Mouse (Mus musculus): ENCODE data around the gene Gm17455. TPM values are rescaled to one million over a fixed set of nuclear protein-coding genes. Genes with fewer than 3 reads are reported as not detected.

Gene Gm17455
- polyA plus RNA-seq (2014; fragmentation: Nextera tagmentation; extraction: Ambion mirVana), result 2.9 and 6.2 TPM in 2 replicates

DNA sequence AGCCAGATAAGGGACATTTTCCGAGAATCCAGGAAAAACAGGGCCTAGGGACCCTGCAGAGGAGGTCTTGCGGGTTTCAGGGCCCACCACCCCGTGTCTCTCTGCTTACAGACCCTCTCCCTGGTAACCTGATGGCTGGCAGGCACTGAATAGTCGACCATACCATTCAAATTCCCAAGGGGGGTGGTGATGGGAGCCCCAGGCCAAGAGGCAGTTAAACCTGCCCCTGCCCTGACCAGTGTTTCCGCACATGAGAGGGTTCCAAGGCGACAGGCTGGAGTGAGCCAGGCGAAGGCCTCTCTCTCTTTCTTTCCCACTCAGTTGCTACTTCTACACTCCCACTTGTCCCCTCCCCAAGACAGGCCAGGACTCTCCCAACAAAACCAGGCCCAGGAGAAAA, at the start of gene Gm17455:
Gene Gm17455 (plus strand): TSS at position 278 of the 400 bp plus-strand sequence.
- H3K4me3 ChIP-seq (ENCODE audit: low read depth, low read length), result no peak within 1 kb of the TSS

DNA sequence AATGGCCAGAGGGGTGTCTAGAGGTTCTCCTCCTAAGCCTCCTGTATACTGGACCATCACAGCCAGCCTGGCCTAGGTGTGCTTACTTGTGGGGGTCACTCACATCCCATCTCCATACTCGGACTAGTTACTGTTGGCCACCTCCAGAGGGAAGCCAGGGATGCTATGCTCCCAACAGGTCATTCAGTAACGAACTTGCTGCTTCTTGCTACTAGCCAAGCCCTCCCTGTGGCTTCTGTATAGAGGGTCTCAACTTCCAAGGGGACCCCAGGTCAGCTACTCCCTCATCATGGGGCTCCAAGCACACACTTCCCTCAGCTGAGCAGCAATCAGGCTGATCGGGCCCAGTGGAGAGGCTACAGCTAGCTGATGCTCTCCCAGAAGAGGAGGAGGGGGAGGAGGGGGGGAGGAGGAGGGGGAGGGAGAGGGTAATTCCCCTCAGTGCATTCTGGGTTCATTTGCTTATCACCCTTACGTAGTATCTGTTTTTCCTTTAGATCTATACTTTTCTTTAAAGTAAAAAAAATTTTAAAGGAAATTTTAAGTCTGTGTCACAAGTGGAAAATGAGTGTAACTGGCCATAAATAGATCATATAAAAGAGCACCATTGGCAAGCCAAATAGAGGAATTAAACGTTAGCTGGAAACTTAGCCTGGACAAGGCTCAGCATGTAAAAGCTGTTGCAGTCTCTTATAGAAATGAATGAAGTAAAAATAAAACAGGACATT, 49.3 kb upstream of the Gm17455 start:
- Histone ChIP-seq H3K4me2 (ENCODE audit: low read depth) (no peak overlapping the region), H3K36me3 (ENCODE audit: control insufficient read depth, insufficient read depth, low read length) (no peaks in the 10 kb centered on the region), H3K4me3 (ENCODE audit: low read depth, low read length) (no peak overlapping the region), H3K27me3 (ENCODE audit: control insufficient read depth, insufficient read depth, low read length) (no peaks in the 10 kb centered on the region), H3K9me3 (ENCODE audit: control insufficient read depth, low read length) (no peaks in the 10 kb centered on the region), H3K9ac (ENCODE audit: low read length) (no peak overlapping the region), H3K4me1 (ENCODE audit: control insufficient read depth, insufficient read depth, low read length) (peaks cover 24% of the 10 kb centered on the region), H3K27ac (ENCODE audit: low read depth, low read length) (no peak overlapping the region)
- 53% methylated on average over 5 of the region's 5 CpGs for WGBS
- DNase-seq (ENCODE audit: low spot score) (no peak), ATAC-seq (ENCODE audit: insufficient read depth, low FRiP score, low TSS enrichment) (no peak)

More for the DNA sequence above, at the start of gene Gm17455:
- Histone ChIP-seq H3K4me2 (ENCODE audit: low read depth) (no peak within 1 kb of the TSS), H3K27me3 (ENCODE audit: control insufficient read depth, insufficient read depth, low read length) (no peaks in the 10 kb centered on the region), H3K9ac (ENCODE audit: low read length) (no peak within 1 kb of the TSS; the same call in 1 of the 2 replicates), H3K27ac (ENCODE audit: low read depth, low read length) (no peak within 1 kb of the TSS), H3K9me3 (ENCODE audit: control insufficient read depth, low read length) (no peaks in the 10 kb centered on the region), H3K4me1 (ENCODE audit: control insufficient read depth, insufficient read depth, low read length) (no peaks in the 10 kb centered on the region), H3K36me3 (ENCODE audit: control insufficient read depth, insufficient read depth, low read length) (no peaks in the 10 kb centered on the region)
- 54% methylated on average over 7 of the region's 7 CpGs for WGBS
- no peak for ATAC-seq (ENCODE audit: insufficient read depth, low FRiP score, low TSS enrichment)
- DNase-seq (ENCODE audit: low spot score), result no peak

DNA sequence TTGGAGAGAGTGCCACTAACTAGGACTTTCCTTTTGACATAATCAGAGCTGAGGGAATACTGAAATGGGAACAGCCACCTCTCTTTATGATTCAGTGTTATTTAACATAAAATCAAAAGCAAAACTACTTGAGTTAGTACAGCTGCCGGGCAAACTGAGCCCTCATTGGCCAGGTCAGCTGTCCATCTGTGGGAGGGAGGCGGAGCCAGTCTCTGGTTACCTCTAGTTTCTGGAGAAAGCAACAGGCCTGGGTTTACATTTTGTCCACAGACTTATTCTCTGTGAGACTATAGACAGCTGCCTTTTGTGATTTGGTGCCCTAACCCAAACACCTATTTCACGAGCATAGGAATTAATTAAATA, 48.7 kb upstream of the Gm17455 start:
- Histone ChIP-seq H3K4me2 (ENCODE audit: low read depth) (no peak overlapping the region), H3K27me3 (ENCODE audit: control insufficient read depth, insufficient read depth, low read length) (no peaks in the 10 kb centered on the region), H3K9ac (ENCODE audit: low read length) (no peak overlapping the region), H3K9me3 (ENCODE audit: control insufficient read depth, low read length) (no peaks in the 10 kb centered on the region), H3K4me1 (ENCODE audit: control insufficient read depth, insufficient read depth, low read length) (peaks cover 24% of the 10 kb centered on the region), H3K36me3 (ENCODE audit: control insufficient read depth, insufficient read depth, low read length) (no peaks in the 10 kb centered on the region), H3K27ac (ENCODE audit: low read depth, low read length) (no peak overlapping the region), H3K4me3 (ENCODE audit: low read depth, low read length) (no peak overlapping the region)
- ATAC-seq (ENCODE audit: insufficient read depth, low FRiP score, low TSS enrichment), result no peak
- peak; percentile 80 for DNase-seq (ENCODE audit: low spot score)
- 47% methylated on average over 3 of the region's 3 CpGs for WGBS

DNA sequence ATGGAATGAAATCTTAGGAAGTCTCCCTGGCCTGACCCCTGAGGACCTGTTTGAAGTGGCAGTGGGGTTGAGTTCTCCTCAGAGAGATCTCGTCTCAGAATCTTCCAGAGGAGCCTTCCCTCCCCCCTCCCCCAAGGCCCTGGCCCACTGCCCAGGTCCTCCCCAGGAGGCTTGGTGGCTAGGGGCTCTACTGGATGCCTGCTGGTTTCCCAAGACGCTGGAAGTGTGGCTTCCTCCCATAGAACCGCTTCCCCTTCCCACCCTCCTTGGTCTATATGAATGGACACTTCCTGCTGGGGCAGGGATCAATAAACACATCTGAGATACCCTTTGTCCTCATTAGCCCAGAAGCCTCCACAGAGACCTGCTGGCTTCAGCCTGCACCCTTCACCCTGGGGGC, 48.3 kb upstream of the Gm17455 start:
- no peak for ATAC-seq (ENCODE audit: insufficient read depth, low FRiP score, low TSS enrichment)
- no peaks in the 10 kb centered on the region for H3K27me3 ChIP-seq (ENCODE audit: control insufficient read depth, insufficient read depth, low read length)
- peaks cover 23% of the 10 kb centered on the region for H3K4me1 ChIP-seq (ENCODE audit: control insufficient read depth, insufficient read depth, low read length)
- peak overlapping the region; percentile 65; the same call in 1 of the 2 replicates for H3K27ac ChIP-seq (ENCODE audit: low read depth, low read length)
- no peak for DNase-seq (ENCODE audit: low spot score)
- no peaks in the 10 kb centered on the region for H3K36me3 ChIP-seq (ENCODE audit: control insufficient read depth, insufficient read depth, low read length)
- no peak overlapping the region for H3K9ac ChIP-seq (ENCODE audit: low read length)
- no peak overlapping the region for H3K4me2 ChIP-seq (ENCODE audit: low read depth)
- no peaks in the 10 kb centered on the region for H3K9me3 ChIP-seq (ENCODE audit: control insufficient read depth, low read length)
- 23% methylated on average over 3 of the region's 3 CpGs for WGBS
- no peak overlapping the region for H3K4me3 ChIP-seq (ENCODE audit: low read depth, low read length)

DNA sequence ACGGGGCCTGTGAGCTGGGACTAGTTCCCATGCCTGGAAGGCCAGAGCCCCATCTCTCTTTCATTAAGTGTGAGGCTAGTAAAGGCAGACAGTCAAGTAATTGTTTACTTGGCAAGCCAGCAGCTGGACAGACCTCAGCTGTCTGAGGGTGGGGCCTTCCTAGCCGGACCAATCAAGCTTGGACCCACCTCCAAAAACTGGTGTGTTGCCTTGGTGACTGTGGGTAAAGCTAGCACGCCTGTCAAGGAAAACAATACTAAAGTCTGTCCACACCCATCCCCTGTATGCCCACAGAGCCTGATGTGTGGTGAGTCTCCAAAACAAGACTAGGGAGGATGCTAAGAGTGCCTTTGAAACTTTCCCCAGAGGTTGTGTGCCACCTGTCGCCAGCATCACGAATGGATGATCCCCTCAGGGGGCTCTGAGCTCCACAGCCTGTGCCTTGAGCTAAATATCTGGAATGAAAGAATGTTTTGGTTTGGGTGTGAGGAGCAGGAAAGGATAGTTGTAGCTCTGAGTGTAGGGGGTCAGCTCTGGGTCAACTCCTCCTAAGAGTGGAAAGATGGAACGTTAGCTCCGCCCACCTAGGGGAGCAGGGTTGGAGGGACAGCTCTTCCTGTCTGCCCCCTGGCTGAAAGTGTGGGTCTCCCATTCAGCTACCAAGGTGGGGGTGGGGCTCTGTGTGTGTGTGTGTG, 47.6 kb upstream of the Gm17455 start:
- no peaks in the 10 kb centered on the region for H3K9me3 ChIP-seq (ENCODE audit: control insufficient read depth, low read length)
- ATAC-seq (ENCODE audit: insufficient read depth, low FRiP score, low TSS enrichment) (peak; percentile 50; the same call in 1 of the 2 replicates), DNase-seq (ENCODE audit: low spot score) (peak; percentile 56)
- peaks cover 17% of the 10 kb centered on the region for H3K4me1 ChIP-seq (ENCODE audit: control insufficient read depth, insufficient read depth, low read length)
- H3K9ac ChIP-seq (ENCODE audit: low read length), result no peak overlapping the region
- H3K36me3 ChIP-seq (ENCODE audit: control insufficient read depth, insufficient read depth, low read length), result no peaks in the 10 kb centered on the region
- H3K27me3 ChIP-seq (ENCODE audit: control insufficient read depth, insufficient read depth, low read length), result no peaks in the 10 kb centered on the region
- no peak overlapping the region for H3K4me3 ChIP-seq (ENCODE audit: low read depth, low read length)
- H3K27ac ChIP-seq (ENCODE audit: low read depth, low read length), result peak overlapping the region; percentile 65; the same call in 1 of the 2 replicates
- H3K4me2 ChIP-seq (ENCODE audit: low read depth), result no peak overlapping the region
- WGBS, result 16% methylated on average over 7 of the region's 7 CpGs

DNA sequence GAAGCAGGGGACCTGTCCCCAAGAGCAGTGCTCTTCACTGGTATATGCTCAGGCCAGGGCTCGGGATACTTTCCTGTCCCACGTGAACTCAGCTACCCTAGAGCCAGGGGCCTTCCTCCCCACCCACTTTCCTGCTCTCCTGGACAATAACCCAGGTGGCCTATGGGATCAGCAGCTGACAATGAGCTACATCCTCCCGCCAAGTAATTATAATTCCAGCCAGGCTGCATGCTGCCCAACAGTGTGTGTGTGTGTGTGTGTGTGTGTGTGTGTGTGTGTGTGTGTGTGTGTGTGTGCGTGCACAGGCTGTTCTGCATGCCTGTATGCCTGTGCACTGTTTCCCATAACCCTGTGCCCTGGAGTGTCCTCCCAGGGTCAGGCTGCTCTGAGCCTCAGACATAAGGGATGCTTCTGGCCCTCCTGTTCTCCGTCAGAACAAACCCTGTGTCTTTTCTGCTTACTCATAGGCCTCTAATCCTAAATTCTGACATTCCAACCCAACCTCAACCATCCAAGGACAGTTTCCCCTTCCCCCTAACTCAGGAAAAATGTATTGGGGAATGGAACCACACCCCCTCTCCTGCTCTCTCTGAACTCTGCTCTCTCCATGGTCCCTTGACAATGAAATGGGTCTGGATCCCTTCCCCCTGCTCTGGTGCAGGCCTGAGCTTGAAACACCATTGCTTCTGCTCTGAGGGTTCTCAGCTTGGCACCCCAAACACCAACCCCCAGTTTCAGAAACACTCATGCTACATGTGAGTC, 46.1 kb upstream of the Gm17455 start:
- Histone ChIP-seq H3K4me2 (ENCODE audit: low read depth) (no peak overlapping the region), H3K9me3 (ENCODE audit: control insufficient read depth, low read length) (no peaks in the 10 kb centered on the region), H3K27ac (ENCODE audit: low read depth, low read length) (no peak overlapping the region), H3K27me3 (ENCODE audit: control insufficient read depth, insufficient read depth, low read length) (no peaks in the 10 kb centered on the region), H3K9ac (ENCODE audit: low read length) (no peak overlapping the region), H3K4me3 (ENCODE audit: low read depth, low read length) (no peak overlapping the region), H3K4me1 (ENCODE audit: control insufficient read depth, insufficient read depth, low read length) (peaks cover 5% of the 10 kb centered on the region; the same call in 1 of the 2 replicates), H3K36me3 (ENCODE audit: control insufficient read depth, insufficient read depth, low read length) (no peaks in the 10 kb centered on the region)
- ATAC-seq (ENCODE audit: insufficient read depth, low FRiP score, low TSS enrichment) (no peak), DNase-seq (ENCODE audit: low spot score) (no peak)
- WGBS, result 77% methylated on average over 5 of the region's 5 CpGs

DNA sequence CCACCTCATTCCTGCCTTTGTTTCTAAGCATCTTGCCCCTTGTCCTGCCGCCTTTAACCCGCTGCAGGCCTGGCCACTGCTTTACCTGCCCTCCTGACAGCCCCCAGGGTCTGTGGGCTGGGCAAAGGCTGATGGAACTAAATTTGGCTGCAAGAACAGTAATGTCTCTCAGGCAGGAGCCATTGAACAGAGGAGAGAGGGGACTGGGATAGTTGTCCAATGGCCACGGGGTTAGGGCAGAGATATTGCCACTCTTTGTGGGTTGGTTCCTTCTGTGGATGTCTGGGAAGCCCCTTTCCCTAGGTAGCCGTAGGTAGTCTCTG, 45.6 kb upstream of the Gm17455 start:
- H3K36me3 ChIP-seq (ENCODE audit: control insufficient read depth, insufficient read depth, low read length), result no peaks in the 10 kb centered on the region
- 91% methylated on average over 4 of the region's 4 CpGs for WGBS
- no peak overlapping the region for H3K4me2 ChIP-seq (ENCODE audit: low read depth)
- no peaks in the 10 kb centered on the region for H3K9me3 ChIP-seq (ENCODE audit: control insufficient read depth, low read length)
- DNase-seq (ENCODE audit: low spot score), result no peak
- no peak overlapping the region for H3K4me3 ChIP-seq (ENCODE audit: low read depth, low read length)
- H3K27ac ChIP-seq (ENCODE audit: low read depth, low read length), result no peak overlapping the region
- no peak overlapping the region for H3K9ac ChIP-seq (ENCODE audit: low read length)
- ATAC-seq (ENCODE audit: insufficient read depth, low FRiP score, low TSS enrichment), result no peak
- H3K27me3 ChIP-seq (ENCODE audit: control insufficient read depth, insufficient read depth, low read length), result no peaks in the 10 kb centered on the region
- peaks cover 5% of the 10 kb centered on the region; the same call in 1 of the 2 replicates for H3K4me1 ChIP-seq (ENCODE audit: control insufficient read depth, insufficient read depth, low read length)

DNA sequence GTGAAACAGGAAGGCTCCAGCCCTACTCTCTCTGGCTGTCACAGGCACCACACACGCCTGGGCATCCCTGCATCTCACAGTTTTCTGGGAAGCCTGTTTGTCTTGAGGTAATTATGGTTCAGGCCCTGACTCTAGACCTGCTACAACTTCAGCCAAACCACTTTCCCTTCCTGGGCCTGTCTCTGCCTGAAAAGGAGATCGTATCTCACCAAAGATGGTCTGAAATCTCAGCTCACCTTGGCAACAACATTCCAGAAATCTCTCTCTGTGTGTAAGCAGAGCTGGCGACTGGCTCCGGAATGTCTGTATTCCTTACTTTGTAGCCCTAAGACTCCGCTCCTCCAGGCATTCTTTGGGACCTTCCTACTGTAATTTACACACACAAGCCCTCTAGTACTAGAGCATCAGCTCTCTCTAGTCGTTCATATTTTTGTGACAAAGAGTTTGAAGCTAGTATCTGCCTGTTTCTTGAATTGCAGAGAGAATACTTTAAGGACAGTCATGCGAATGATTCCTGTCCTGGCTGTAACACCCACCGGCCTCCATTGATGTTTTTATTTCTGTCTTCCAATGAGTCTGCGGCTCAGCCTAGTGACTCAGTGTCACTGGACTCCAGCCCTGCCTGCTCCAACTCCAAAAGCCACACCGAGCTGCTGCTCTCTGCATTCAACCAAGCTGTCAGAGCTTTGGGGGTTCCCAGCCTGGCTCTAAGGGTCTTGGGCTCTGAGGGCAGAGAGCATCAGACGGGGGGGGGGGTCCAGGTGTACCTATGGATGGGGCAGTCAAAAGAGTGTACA, 44.4 kb upstream of the Gm17455 start:
- no peak overlapping the region for H3K4me2 ChIP-seq (ENCODE audit: low read depth)
- DNase-seq (ENCODE audit: low spot score) (no peak), ATAC-seq (ENCODE audit: insufficient read depth, low FRiP score, low TSS enrichment) (no peak)
- WGBS, result 72% methylated on average over 11 of the region's 11 CpGs
- H3K9me3 ChIP-seq (ENCODE audit: control insufficient read depth, low read length), result no peaks in the 10 kb centered on the region
- H3K4me1 ChIP-seq (ENCODE audit: control insufficient read depth, insufficient read depth, low read length), result peaks cover 5% of the 10 kb centered on the region; the same call in 1 of the 2 replicates
- H3K27me3 ChIP-seq (ENCODE audit: control insufficient read depth, insufficient read depth, low read length), result no peaks in the 10 kb centered on the region
- H3K4me3 ChIP-seq (ENCODE audit: low read depth, low read length), result no peak overlapping the region
- no peak overlapping the region for H3K9ac ChIP-seq (ENCODE audit: low read length)
- no peaks in the 10 kb centered on the region for H3K36me3 ChIP-seq (ENCODE audit: control insufficient read depth, insufficient read depth, low read length)
- no peak overlapping the region for H3K27ac ChIP-seq (ENCODE audit: low read depth, low read length)
